Mouse (Mus musculus) brain, embryonic 14.5 days (tissue): ENCODE measurements at regions not wholly inside any gene's neighbourhood (a gene's known extent, or its start where the extent isn't known, plus 50 kb on each side); places are given as distances from the start of the nearest gene placed in this dataset.
"Not testable (repeated sequence)": the region's sequence is repeated elsewhere in the genome, so short reads cannot be mapped to it uniquely, and the experiment has no call there.

Experiments used
- DNase-seq: peaks from one replicate; pipeline ENCODE4 v3.0.0-alpha.2; 2011; ENCODE audit warnings: low read depth
- CTCF ChIP-seq: fragments of 200-500 bp; IDR thresholded peaks from 2 replicates; pipeline ENCODE4 v1.5.1; 2012; ENCODE audit warnings: inconsistent platforms, mild to moderate bottlenecking, moderate library complexity, borderline replicate concordance; ENCODE audit not compliant: insufficient read depth, insufficient read length; ENCODE audit errors: extremely low read depth
- POLR2A ChIP-seq: fragments of 200-500 bp; IDR thresholded peaks from 2 replicates; pipeline ENCODE4 v1.6.1; 2012; ENCODE audit warnings: mild to moderate bottlenecking, inconsistent platforms, borderline replicate concordance; ENCODE audit not compliant: poor library complexity, insufficient read depth, insufficient read length, severe bottlenecking; ENCODE audit errors: extremely low read depth

- peak; percentile 62 for DNase-seq
- TF ChIP-seq CTCF (no peak), POLR2A (no peak)
Measured at GRCm38 (mm10) chr6:62889194-62889593, 366.5 kb upstream of the Grid2 start.

- TF ChIP-seq CTCF (no peak), POLR2A (no peak)
- no peak for DNase-seq
Measured at GRCm38 (mm10) chr6:62912758-62913157, 342.9 kb upstream of the Grid2 start.

GRCm38 (mm10) chr6:62917059-62917458 lies 338.6 kb upstream of the Grid2 start:
- not testable (repeated sequence) for DNase-seq

- no peak for DNase-seq
- no peak for TF ChIP-seq CTCF
- no peak for TF ChIP-seq POLR2A
Measured at GRCm38 (mm10) chr6:62917956-62918355, 337.7 kb upstream of the Grid2 start.

- TF ChIP-seq CTCF, result no peak
- TF ChIP-seq POLR2A, result no peak
- no peak for DNase-seq
Measured at GRCm38 (mm10) chr6:62919092-62919491, 336.6 kb upstream of the Grid2 start.
